Mouse (Mus musculus) ovary, adult 18-20 months (tissue): ENCODE data around the gene Gm38394.
A peak's percentile ranks its signal among the peaks of the same experiment; 100 is the strongest.
"Not testable (repeated sequence)": the region's sequence is repeated elsewhere in the genome, so short reads cannot be mapped to it uniquely, and the experiment has no call there.

Source experiments
- DNase-seq: peaks from one replicate; pipeline ENCODE4 v3.0.0; 2022; ENCODE audit warnings: low spot score, mixed read lengths

The Gm38394 gene

DNA sequence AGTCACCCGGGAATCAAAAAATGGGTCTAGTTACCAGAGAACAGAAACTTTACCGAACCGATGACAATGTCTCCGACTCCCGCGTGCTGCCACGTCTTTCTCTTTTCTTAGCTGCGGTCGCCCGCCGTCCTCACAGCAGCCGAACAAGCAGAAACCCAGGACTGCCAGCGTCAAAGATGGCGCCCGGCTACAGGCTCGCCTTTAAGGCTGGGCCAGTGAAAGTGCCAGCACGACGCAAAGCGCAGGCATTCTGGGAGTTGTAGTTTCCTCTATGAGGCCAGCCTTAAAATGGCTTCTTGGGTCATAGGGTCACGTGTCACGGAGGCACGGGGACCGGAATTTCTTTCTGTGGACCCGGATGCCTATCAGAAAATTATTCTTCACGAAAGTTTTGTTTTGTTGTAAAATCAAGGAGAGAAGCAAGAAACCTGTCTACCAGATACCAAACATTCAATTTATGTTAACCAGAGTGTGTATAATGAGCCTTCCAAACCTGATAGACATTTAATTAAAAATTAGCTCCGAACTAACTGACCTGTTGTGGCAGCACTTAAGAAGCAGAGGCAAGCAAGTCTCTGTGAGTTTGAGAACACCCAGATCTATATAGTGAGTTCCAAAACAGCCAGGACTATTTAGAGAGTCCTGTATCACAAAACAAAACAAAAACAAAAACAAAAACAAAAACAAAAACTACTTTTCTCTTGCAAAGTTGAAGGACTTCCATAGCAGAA, at the start of gene Gm38394:
Gene Gm38394 (minus strand): TSS at position 116 of the 731 bp plus-strand sequence.
- DNase-seq: peak; percentile 90

DNA sequence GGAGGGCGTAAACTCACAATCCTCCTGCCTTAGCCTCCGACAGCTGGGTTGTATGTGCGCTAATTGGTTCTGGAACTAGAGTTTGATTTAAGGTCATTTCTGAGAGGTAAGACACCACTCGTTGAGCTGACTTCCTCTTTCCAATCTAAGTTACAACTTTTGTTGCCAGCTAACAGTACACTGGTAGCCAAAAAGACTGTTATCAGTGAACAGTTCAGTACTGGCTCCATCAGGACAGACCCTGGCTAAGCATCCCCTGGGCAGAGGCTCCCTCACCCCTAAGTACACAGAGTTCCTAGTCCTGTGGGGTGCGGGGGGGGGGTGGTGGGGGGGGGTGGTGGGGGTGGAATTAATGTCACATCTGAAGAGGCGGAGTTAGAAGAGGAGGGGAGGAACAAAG, 49.8 kb upstream of the Gm38394 start:
- no peak for DNase-seq

DNA sequence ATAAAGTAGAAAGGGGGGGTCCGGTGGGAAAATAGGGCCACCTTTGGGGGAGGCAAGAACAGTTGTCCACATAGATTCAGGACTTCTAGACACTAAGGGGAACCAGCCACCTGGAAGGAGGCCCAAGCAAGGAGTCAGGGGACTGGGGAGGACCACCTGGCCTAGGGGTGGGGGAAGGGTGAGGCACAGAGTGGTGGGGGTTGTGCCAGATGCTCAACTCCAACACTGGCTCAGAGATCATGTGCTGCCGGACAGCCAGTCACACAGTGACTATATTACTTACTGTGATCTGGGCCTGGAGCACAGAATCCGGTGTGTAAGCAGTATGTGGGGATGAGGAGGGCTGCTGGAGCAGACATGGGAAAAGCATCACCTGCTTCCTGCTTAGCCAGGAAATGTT, 48.2 kb upstream of the Gm38394 start:
- DNase-seq: no peak

DNA sequence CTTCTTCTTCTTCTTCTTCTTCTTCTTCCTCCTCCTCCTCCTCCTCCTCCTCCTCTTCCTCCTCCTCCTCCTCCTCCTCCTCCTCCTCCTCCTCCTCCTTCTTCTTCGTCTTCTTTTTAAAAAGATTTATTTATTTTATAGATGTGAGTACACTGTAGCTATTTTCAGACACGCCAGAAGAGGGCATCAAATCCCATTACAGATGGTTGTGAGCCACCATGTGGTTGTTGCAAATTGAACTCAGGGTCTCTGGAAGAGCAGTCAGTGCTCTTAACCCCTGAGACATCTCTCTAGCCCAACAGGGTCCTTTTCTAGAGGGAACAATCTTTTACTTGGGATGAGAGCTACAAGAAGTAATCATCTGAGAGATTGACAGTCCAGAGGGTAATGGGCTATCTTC, 40.7 kb upstream of the Gm38394 start:
- not testable (repeated sequence) for DNase-seq

DNA sequence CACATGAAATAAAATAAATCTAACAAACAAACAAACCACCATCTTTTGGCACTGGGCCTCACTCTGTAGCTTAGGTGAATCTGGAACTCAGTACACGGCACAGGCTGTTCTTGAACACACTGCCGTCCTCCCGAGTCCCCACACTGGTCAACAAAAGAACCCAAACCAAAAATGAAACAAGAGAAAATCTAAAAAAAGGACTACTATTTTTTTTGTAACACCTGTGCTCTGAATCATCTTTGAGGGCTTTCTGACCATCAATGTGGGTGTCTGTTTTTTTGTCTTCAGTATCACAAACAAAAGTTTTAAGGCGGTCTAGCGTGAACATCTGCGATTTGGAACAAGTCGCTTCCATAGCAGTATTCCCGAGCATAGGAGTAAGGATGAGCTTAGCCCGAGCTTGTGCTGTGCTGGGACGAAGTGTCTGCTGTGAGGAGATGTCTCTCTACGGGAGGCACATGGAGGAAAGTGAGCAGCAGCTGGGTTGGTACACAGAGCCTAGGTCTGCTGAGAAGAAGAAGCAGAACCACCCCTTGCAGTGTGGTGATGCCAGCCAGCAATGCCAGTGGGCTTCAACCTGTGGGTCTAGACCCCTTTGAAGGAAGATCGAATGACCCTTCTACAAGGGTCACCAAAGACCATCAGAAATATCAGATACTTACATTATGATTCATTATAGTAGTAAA, 37.0 kb upstream of the Gm38394 start:
- no peak for DNase-seq

DNA sequence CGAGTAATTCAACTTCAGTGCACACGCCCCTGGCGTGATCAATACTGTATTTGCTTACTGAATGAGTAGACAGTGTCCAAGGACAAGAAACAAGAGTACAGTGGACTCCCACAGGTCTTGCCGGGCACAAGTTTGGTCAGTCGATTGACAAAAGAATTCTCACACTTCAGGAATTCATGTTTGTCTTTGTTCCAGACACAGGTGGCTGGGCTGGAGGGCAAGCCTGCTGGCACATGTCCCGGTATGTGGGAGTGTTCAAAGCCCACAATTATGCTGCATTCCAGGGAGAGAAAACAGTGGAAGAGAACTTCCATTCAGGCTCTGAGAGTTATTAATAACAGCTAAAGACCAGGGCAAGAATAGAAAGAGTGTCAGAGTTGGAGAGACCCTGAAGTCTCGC, 34.8 kb upstream of the Gm38394 start:
- DNase-seq: peak; percentile 73

DNA sequence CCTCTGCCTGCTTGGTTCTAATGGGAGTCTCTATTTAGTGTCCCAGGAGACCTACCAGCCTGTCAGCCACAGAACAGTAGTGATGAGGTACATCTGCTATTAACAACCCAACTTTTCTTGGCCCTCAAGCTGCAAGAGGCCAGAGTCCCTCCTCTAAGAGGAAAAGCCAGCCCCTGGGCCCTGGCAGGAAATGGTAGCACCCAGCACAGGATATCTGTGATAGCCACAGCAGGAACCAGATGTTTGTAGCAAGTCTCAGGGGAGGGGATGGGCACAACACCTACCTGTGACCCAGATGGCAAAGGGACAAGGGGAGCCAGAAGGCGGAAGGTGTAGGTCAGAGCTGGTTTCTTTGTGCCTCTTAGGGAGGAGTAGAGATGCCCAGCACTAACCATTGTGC, 33.8 kb upstream of the Gm38394 start:
- DNase-seq: no peak

DNA sequence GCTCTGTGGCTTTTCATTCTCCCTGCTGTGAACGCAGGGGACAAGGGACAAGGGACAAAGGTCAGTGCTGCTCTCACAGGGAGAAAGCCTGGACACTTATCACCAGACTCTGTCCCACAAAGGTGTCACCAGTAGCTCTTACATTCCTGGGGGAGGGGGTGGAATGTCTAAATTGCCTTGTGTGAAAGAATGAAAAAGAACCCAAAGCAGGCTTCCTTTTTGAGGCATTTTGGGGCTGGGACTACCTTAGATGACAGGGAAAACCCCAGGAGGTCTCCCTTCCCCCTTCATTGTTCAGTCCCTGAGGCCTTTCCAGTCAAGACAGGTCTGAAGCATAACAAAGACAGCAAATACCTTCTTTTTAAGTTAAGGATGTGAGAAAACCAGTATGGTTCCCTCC, 33.2 kb upstream of the Gm38394 start:
- no peak for DNase-seq

DNA sequence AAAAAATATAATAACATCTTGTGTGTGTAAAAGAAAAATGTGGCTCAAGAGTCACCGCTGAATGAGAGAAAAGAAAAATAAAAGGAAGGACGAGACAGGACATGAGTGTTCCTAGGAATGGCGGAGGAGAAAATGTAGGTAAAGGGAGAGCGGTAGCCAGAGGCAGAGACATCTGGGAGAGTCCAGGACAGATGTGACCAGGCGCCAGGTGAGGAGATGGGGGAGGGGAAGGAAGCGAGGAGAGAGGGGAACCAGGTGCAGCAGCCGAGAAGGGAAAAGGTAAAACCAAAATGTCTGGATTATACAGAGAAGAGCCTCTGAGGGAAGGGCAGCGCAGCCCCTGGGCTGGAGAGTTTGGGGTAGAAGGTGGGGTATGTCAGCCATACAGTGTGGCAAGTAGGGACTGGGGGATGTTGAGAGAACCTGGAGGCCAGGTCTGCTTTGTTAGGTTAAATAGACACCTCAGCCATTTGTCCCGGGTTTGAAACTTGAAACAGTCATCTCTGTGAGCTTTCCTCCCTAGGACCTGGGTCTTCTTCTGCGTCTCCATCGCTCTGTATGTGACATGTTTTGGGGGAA, 32.5 kb upstream of the Gm38394 start:
- no peak for DNase-seq

DNA sequence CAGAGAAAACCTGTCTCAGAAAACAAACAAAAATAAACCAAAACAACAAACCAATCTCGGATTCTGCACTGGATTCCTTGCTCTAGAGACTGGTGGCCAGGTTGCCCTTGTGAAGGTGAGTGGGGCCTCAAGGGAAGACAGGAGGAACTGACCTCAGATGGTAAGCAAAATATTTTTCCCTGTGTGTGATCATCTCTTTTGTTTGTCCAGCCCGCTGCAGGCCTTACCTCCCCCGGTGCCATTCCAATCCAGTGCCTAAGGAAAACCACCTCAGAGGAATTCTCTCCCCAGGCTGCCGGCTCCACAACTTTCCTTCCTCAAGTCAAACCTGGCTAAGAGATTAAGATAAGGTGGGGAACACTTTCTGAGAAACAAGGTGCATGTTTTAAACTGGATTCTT, 31.1 kb upstream of the Gm38394 start:
- DNase-seq: no peak

DNA sequence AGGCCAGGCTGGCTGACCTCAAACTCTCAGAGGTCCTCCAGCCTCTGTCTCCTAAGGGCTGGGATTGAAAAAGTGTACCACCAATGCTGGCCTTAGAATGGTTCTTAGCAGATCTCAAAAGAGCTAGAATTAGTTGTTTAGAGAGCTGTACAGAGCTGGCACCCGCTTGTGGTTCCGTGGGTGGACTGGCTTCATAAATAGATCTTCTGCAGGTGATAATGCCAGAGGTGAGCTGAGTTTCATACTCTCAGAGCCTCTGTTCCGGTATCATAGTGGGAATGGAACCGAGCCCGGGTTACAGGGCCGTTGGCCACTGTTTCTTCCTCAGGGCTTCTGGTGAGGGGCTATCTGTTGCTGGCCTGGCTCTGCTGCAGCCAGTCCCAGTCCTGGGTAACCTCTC, 29.9 kb upstream of the Gm38394 start:
- no peak for DNase-seq

DNA sequence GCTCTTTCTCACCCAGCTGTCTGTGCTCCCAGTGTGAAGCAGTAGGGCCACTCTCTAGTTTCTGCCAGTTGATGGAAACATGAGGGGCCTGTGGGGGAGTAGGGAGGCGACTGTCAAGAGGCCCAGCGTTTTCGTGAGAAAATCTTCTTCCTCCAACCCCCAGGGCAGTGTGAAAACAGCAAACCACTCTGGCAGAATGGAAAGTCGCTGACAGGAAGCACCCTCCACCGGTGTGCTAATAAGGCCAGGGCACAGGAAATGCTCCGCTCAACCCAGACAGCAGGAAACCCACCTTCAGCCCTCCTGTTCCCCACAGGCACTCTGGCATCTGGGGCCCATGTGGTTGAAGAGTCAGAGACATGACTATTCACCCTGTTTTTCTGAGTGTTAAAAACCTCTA, 28.8 kb upstream of the Gm38394 start, which contains the start of gene Lax1:
Gene Lax1 (minus strand): TSS at position 212 of the 400 bp plus-strand sequence.
- DNase-seq: no peak

DNA sequence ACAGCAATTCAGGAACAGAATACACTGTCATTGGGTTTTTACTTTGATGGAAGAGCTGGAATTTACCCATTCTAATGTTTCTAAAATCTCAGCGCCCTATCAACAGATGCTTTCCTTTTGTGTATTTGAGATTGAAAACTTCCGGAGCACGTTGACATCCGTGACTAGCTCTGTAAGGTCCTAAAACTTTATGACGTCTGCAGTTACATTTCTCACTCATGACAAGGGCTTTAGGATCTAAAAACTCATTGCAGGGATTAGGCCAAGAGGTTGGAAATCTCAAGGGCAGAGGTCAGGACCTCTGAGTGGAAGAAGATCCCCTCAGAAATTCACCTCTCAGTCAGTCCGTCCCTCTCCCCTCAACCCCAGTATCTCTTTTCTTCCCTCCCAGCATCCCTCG, 27.2 kb upstream of the Gm38394 start:
- no peak for DNase-seq

DNA sequence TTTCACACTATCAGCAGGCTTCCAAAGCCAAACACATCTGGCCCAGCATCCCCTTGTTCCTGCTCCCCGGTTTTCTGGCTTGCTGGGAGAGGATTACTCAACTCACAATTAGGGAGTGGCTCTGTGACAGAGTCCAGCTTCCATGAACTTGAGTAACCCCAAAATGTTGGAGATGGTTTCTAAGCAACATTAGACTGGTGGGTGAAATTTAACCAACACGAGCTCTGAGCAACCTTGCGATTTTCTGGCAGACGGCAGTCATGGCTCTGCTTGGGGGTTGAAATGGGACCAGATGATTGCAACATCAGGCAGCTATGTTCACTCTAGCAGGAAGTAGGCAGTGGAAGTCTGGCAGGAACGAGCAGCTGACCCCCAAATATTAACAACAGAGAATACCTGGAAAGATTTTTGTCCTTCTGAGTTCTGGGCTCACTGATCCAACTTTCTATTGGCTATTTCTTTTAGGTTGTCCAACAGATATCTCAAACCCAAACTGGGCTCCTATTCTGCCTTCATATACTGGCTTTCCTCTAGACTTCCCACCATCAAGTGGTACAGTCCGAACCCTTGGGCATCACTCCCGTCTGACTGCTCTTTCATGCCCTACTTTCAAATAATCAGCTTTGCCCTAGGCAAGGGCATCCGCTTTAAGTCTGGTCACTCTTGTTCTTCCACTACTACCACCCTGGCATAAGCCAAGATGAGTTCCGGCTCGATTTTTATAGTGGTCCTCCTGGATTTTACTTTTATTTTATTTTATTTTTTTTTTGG, 24.8 kb upstream of the Gm38394 start:
- peak; percentile 63 for DNase-seq

DNA sequence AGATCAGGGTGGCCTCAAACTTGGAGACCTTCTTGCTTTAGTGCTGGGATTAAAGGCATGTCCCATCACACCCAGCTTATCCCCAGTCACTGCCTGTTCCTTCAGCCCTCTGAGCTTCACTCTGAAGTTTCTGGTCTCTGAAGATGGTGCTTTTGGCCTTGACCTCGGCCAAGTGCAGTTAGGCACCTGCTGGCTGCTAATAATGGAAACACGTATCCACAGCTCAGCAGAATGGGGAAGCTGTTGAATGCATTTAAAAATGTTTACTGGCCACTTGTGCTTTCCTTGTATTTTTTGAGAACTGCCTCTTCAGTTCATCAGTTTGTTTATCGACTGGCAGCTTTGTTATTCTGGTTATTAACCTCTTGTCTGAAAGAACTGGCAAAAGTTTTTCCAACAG, 10.7 kb upstream of the Gm38394 start:
- DNase-seq: no peak

DNA sequence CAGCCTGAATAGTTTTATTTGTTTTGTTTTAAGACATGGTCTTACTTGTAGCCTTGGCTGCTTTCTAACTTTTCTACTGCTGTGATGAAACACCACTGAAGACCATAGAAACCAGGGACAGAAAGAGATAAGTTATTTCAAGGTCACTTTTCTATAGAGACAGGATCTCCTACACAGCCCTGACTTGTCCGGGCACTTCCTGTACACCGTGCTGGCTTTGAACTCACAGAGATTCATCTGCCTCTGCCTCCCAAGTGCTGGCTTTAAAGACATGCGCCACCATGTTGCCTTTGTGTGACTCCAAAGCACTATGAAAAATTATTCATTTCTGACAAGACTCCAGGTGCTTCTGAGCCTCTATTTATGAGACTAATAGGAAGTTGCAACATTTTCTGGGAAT, 10.1 kb upstream of the Gm38394 start:
- no peak for DNase-seq

DNA sequence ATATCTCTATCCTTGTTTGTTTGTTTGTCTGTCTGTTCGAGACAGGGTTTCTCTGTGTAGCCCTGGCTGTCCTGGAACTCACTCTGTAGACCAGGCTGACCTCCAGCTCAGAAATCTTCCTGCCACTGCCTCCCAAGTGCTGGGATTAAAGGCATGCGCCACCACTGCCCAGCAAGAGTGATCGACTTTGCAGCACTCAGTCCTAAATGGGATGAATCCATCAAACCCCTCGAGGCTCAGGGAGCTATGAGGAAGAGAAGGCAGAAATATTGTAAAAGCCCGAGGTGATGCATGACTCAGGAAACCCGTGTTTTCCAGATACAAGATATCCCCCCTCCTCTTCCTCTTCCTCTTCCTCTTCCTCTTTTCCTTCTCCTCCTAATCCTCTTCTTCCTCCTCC, 9.7 kb upstream of the Gm38394 start:
- DNase-seq: no peak

DNA sequence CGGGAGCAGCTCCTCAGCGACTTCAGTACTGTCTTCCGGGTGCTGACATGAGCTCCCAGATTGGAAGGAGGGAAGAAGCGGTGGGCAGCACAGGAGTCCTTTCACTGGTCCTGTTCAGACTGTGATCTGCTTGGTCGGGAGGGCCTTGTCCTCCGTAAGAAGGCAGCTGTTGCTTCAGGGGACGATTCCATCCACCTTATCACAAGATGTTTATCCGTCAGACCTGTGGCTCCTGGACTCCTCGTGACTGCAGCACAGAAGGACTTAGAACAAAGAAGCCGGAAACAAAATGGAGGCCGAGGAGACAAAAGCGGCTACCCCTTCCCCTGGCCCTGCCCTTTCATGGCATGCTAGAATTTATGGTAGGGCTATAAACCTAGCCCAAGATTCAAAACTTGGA, 9.1 kb upstream of the Gm38394 start:
- DNase-seq: no peak

DNA sequence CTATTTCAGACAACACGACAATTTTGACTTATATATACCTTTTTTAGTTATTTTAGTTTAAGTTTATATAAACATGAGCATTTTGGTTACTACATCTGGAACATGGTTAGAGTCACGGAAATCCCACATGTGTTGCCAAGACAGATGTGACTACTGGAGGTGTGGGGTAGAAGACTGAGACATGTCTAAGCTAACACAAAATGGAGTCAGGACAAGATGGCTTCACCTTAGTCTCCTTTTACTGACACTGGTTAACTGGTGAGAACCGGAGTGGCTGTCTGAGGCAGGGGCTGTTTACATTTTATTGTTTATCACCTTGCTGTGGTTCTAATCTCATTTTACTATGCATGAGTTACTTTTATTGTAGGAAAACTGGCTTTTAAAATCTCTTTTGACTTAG, 7.5 kb upstream of the Gm38394 start:
- no peak for DNase-seq

DNA sequence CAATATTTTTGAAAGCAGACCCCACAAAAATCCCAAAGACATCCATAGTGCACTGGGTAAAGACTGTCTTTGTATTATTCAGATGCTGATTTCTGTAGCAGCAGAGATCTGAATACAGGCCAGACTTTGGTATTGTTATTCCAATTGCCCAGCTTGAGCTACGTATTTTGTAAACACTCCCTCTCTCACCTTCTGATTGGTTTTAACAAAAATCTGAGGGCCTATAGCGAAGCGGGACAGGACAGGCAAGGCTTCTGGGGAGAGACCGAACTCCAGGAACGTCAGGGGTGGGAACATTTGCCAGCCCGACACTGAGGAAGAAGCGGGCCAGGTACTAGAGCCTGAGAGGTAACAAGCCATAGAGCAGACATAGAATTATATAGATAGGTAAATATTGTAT, 6.6 kb upstream of the Gm38394 start:
- no peak for DNase-seq

DNA sequence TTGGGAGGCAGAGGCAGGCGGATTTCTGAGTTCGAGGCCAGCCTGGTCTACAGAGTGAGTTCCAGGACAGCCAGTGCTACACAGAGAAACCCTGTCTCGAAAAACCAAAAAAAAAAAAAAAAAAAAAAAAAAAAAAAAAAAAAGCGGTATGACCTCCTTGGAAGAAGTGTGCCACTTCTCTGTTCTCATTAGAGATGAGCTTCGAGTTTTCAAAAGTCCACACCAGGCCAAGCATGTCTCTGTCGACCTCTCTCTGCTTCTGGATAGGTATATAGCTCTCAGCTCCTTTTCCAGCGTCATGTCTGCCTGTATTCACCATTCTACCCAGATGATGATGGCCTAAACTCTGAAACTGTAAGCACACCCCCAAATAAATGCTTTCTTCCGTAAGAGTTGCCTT, 4.6 kb upstream of the Gm38394 start:
- DNase-seq: not testable (repeated sequence)

DNA sequence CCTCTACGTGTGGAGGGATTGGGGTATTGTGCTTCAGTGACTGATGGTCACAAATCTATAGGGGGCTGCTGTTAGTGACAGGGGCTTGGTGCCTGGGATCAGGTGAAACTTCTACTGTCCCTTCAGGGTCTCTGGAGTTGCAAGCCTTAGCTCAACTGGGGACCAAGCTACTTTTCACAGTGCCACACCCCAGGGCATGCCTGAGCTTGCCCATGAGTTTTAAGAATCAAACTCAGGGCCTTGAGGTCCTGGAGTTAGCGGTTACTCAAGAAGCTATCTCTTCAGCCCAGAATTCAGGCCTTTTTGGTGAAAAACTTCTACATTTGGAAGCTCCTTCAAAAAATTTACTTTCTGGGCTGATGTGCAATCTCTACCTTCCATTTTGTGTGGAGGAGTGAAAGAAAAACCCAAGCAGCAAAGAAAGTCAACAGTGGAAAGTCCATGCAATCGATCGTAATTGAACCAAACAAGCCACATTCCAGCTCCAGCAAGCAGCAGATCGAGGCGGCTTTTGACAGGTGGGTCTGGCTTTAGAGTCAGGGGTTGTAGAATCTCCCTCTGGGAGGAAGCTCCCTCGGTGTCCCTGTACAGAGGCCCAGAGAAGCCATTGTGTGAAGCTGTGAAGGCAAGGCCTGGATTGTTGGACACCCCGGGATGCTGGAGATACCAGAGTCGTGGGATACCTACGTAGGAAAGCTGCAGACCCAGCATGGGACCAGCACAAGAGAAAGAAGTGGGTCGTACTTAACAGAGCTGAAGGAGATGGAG, 3.3 kb upstream of the Gm38394 start:
- no peak for DNase-seq
